Mouse (Mus musculus) G1E (cell line): ENCODE measurements around the gene Cbfa2t3.

Experiments
- GATA2 ChIP-seq: IDR thresholded peaks from 2 replicates; pipeline ENCODE4 v1.6.1; 2012; ENCODE audit warnings: low read depth, low read length, inconsistent platforms, borderline replicate concordance
- TAL1 ChIP-seq: conservative IDR thresholded peaks from 2 replicates; pipeline ENCODE4 v1.6.1; 2012; ENCODE audit warnings: low read depth, low read length, inconsistent platforms, mixed read lengths

DNA sequence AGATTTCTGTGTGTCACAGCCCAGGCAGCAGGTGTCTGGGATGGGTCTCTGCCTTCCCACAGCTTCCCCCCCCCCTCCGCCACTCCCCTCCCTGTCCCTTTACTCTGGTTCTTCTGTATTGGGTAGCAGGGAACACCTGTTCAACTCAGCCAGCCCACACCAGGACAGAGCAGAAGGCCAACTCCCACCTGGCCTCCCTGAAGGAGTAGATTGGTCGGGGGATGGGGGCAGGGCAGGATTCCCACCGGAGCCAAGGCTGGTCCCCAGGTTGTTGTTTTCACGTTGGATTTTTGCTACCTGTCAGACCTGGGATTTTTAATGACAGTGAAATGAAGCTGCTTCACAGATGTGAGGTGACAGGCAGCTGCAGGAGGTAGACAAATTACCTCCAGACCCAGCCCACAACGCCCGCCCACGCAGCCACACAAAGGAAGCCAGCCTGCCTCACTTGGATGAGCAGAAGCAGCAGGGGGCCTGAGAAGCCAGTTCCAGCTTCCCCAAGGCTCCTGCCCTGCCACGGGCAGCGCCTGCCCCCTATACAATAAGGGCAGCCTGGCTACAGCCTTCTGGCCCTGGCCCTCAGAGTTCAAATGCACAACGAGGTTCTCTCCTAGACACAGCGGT is 40.3 kb upstream of the Cbfa2t3 start:
- TF ChIP-seq TAL1 (no peak), GATA2 (no peak)
